Mouse (Mus musculus) embryo, embryonic 10.5 days (tissue): ENCODE measurements at regions not wholly inside any gene's neighbourhood (a gene's known extent, or its start where the extent isn't known, plus 50 kb on each side); places are given as distances from the start of the nearest gene placed in this dataset.

ENCODE experiments used
- DNase-seq: peaks from one replicate; pipeline ENCODE4 v3.0.0-alpha.2; 2015; ENCODE audit warnings: low spot score

DNA sequence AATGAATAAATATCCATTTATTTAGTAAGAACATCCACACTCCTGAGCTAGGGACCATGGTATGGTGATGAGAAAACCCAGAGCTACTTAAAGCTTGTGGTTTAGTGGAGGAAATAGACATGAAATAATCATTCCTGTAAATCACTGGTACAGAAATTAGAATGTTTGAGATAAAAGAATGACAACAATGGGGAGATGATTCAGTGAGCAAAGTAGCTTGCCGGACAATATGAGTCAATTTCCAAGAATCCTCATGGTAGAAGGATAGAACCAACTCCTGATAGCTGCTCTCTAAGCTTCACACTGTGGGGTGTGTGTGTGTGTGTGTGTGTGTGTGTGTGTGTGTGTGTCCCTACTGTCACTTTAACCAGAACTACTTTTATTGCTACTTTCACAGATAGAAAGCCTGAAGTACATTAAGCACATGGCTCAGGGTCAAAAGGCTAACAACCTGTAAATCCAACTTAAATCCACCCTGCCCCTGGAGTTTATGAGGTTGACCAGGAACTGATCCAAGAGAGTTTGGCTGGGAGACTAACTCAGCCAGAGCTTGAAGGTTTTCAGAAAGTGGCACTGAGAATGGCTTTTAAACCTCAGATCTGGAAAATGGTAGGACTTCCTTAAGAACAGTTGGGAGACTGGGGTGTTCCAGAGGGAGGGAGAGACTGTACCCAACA, 336.9 kb upstream of the Gcfc2 start:
- peak; percentile 5 for DNase-seq

GRCm38 (mm10) chr6:81589727-81590126, 333.7 kb upstream of the Gcfc2 start:
- no peak for DNase-seq

DNA sequence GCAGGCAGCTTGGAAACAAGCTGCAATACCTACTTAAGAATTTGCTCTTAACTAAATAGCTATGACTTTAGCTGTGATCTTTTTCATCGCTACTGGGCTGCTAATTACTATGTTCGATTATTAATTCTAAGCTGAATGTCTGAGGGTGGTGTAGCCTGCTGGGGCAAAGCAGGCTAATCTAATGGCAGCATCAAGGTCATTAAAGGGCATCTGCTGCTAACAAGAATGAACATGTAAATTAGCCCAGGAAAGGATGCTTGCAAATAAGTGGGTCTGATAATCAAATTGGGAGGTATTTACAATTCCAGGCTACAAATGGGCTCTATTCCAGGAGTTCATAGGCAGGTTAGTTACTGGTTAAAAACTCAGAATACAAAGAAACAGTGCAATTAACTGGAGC, 327.5 kb upstream of the Gcfc2 start:
- no peak for DNase-seq

DNA sequence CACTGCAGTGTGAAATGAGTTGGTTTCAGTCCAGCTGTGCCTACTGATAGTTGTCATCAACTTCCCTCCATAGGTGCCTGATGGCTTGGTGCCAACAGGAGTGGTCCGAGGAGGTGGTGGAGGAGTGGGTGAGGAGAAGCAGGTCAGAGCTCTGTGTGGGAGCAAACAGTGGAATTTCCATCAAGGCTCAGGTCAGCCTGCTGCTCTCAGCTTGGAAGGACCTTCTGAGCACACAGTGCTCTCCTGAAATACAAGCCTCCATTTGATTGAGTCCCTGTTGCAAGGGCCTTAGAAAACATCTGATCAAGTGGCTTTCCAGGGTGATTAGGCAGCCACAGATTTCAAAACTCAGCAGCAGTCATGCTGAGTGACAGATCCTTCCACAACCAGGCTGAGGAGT, 314.8 kb upstream of the Gcfc2 start:
- DNase-seq: no peak

- DNase-seq: no peak
These were observed 311.5 kb upstream of the Gcfc2 start for GRCm38 (mm10) chr6:81611980-81612379.

- DNase-seq: no peak
These were observed 305.5 kb upstream of the Gcfc2 start for GRCm38 (mm10) chr6:81618018-81618417.

DNA sequence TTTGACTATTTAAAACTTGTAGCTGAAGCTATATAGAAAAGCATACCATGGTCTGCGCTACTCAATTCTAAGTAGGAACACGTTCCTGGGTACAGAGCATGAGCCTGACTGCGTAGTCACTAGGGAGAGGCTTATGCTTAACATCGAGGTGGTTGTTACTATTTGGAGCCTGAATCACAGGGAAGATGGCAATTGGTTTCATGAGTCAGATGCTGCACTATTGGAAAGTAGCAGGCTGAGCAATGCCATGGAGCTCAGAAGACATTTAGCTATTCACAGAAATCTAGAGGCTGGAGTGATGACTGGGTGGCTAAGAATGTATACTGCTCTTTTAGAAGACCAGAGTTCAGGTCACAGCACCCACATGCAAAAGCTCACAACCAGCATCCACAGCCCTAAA, 302.4 kb upstream of the Gcfc2 start:
- no peak for DNase-seq

GRCm38 (mm10) chr6:81622714-81623113, 300.8 kb upstream of the Gcfc2 start:
- DNase-seq: no peak

GRCm38 (mm10) chr6:81625016-81625415, 298.5 kb upstream of the Gcfc2 start:
- no peak for DNase-seq

GRCm38 (mm10) chr6:81633586-81633985, 289.9 kb upstream of the Gcfc2 start:
- DNase-seq: no peak

GRCm38 (mm10) chr6:81647615-81648375, 275.7 kb upstream of the Gcfc2 start:
- DNase-seq: no peak

DNA sequence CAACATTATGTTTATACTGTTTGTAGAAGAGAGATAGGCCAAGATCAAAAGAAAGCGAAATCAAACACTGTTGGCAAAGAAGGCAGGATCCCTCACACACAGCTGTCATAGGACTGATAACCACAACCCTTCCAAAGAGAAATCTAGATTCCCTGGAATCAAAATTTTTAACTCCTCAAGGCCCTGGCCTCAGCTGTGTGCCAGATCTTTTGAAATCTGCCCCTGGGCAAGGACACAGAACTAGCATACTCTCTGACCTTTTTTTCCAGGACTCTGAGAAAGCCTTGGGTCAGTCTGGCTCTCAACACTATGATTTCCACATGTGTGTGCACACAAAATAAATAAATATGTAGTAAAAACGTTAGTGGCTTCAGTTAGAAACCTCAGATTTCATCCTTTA, 271.6 kb upstream of the Gcfc2 start:
- no peak for DNase-seq

DNA sequence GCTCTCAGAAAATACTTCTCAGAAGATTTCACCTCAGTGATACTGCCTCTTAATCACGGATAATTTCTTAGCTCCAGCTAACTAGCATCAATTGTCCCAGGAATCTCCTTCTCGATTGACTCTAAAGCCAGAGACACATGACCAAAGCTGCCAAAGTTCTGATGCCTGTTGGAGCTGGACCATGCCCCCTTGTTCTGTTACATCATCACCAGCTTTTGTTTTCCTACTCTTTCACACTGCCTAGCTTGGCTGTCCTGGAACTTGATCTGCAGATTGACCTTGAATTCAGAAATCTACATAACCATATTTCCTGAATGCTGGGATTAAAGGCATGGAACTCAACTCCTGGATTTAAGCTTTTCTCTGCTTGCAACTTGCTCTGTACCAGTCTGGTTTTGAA, 268.3 kb upstream of the Gcfc2 start:
- DNase-seq: no peak

DNA sequence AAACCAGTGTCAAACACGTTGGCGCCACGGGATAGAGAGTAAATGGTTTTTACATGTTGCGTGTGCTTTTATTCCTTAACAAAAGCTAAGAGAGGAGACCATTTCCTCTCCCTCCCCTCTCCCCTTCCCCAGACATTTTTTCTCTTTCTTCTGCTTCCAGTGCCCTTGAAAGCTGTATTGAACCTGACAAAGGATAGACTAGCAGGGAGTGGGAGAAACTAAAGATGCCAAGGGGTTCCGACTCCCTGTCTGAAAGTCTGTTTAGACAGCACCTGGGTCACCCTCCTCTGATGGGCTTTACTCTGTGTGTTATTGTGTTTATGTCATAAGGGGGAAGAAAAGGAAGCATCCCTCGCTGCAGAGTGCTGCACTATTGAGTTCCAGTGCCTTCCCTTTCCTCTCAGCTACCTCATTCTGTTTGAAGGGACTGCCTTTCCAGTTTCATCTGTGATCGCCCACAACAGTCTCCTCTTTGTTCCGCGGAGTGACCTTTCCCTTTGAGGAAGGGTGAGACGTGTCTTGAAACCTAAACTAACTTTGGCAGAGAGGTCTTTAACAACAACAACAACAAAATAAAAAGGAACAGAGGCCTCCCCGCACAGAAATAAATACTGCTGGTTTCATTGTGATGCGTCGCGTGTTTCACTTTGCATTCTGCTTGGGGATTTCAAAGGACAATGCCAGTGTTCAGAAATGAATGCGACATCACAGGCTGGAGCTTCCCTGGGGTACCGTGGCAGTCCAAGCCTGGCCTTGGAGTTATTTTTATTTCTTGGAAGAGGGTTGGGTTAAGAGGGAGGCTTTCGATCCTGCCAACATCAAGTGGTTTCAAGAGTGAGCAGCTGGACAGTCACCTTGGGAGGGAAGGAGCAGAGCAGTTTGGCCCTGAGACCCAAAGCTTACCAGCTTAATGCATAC, 262.7 kb upstream of the Gcfc2 start:
- DNase-seq: peak; percentile 26

- DNase-seq: no peak
These were observed 254.5 kb upstream of the Gcfc2 start for GRCm38 (mm10) chr6:81668944-81669343.

DNA sequence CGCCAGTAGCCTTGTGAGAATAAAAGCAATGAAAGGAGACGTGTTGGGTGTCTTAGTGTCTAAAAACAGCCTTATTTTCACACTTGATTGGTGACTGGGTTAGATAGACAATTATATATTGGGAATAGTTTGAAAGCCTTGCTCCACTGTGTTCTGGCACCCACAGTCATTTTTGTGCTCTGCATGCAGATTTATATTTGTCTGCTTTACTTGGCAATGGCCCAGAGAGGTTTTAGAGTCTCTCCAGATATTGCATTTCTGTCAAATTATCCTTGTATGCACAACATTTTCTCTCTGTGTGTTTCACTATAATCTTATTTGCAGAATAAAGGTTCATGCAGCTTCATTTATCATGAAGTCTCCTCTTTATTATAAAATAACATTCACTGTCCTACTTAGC, 250.2 kb upstream of the Gcfc2 start:
- DNase-seq: no peak

DNA sequence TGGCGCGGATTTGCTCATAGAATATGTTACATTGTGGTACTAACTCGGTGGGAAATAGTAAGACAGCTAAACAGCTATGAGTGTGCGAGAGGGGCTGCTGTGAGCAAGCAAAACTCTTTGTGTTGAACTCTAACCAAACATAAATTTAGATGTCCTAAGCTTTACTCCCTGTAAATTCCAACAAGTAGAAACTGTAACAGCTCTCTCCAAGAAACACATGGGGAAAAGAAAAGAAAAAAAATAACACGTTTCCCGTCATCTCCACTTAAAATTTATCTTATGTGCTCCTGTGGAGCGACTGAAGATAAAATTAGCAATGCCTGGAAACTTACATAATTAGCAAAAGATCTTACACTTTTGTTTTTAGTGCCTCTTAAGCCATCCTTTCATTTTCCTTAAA, 226.2 kb upstream of the Gcfc2 start:
- no peak for DNase-seq

- no peak for DNase-seq
These were observed 225.3 kb upstream of the Gcfc2 start for GRCm38 (mm10) chr6:81698173-81698572.

DNA sequence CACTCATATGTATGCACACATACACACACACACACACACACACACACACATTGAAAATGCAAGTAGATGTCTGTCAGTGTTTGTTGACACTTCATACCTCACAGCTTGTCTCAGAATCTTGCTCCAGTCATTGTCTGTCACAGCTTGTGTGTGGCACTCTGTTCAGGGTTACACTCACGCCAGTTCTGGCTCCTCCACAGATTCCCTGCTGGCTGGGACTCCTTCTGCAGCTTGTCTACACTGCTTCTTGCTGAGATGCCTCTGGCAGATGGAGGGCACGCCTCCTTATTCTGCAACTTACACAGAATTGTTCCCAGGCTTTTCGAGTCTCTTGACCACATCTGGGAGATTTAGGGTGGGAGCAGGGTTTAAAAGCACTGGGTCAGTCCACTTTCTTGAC, 208.6 kb upstream of the Gcfc2 start:
- no peak for DNase-seq

DNA sequence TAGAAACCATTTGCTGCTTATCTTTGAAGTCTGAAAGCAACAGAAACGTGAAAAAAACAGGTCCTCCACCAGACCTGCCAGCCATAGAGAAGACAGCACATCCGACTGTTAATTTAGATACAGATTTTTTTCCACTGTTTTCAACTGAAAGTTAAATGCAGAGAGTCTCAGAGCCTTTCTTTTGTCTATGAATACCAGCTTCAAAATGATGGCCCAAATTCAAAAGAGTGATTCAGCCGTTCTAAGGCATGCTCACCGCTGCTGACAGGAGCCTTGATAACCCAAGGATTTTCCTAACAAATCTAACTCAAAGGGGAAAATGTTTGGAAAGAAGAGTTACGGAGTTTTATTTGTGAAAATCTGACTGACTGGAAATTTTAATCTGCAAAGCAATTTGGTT, 207.1 kb upstream of the Gcfc2 start:
- DNase-seq: no peak

DNA sequence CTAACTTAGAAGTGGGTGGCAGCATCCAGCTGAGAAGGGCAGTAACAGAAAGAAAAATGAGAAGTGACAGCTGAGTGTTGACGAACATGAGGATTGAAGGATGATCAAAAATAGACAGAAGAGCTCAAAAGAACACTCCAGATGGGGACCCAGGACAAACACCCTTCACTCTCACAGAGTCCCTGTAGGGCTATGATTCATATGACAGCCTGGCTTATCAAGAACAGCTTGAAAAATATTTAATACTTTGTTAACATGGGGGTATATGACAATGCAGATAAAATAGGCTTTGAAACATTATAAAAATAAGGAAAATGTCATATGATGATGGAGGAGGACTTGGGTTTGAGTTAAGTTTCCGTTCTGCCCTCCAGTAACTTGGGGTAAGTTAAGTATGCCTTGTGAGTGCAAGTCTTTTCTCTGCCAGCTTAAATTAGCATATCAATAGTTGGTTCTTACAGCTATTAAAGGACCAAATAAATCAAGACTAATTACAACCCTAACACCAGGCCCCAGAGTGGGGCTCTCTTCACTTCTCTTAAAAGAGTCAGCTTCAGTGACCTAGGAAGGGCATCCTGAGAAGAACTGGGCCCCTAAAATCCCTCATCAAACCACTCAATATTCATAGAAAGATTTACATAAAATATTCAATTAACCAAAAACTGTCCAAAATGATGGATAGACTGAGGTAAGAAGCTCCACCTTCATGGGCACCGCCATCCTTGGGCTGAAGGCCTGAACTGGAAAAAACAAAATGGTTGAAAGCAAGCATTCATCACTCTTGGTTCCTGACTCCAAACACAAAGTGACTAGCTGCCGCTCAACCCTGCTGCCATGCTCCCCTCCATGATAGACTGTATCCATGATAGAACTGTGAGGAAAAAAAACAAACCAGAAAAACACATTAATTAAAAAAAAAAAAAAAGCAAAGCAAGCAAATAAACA, 198.6 kb upstream of the Gcfc2 start:
- DNase-seq: no peak

GRCm38 (mm10) chr6:81731631-81732030, 191.8 kb upstream of the Gcfc2 start:
- no peak for DNase-seq
